Mouse (Mus musculus) embryonic facial prominence, embryonic 15.5 days (tissue): Measurements from ENCODE around the gene Myef2. TPM values are rescaled to one million over a fixed set of nuclear protein-coding genes. Genes with fewer than 3 reads are reported as not detected.

Experiments
- ATAC-seq: fragments of 200-750 bp; cut with Nextera tagmentation; 2 replicates; pipeline ENCODE4 v1.8.0; 2017; ENCODE audit warnings: low read depth, moderate TSS enrichment; ENCODE audit not compliant: insufficient number of reproducible peaks, low FRiP score, low TSS enrichment
- H3K27ac ChIP-seq: fragments of 300-500 bp; sonication (generic); replicated peaks from 2 replicates; pipeline ENCODE4 v1.5.1; 2015; ENCODE audit warnings: mild to moderate bottlenecking, inconsistent platforms
- H3K27me3 ChIP-seq: fragments of 300-500 bp; sonication (generic); 2 replicates; pipeline ENCODE4 v1.6.1; 2015; ENCODE audit warnings: inconsistent platforms
- H3K36me3 ChIP-seq: fragments of 300-500 bp; sonication (generic); 2 replicates; pipeline ENCODE4 v1.6.1; 2015; ENCODE audit warnings: mild to moderate bottlenecking, inconsistent platforms
- H3K4me1 ChIP-seq: fragments of 300-500 bp; sonication (generic); 2 replicates; pipeline ENCODE4 v1.6.1; 2015; ENCODE audit warnings: inconsistent platforms
- H3K4me2 ChIP-seq: fragments of 300-500 bp; sonication (generic); replicated peaks from 2 replicates; pipeline ENCODE4 v1.6.1; 2015; ENCODE audit warnings: mild to moderate bottlenecking, inconsistent platforms
- H3K4me3 ChIP-seq: fragments of 300-500 bp; sonication (generic); replicated peaks from 2 replicates; pipeline ENCODE4 v1.5.1; 2015; ENCODE audit warnings: mild to moderate bottlenecking, inconsistent platforms
- H3K9ac ChIP-seq: fragments of 300-500 bp; sonication (generic); 2 replicates; pipeline ENCODE4 v1.6.1; 2015; ENCODE audit warnings: inconsistent platforms
- H3K9me3 ChIP-seq: fragments of 300-500 bp; sonication (generic); replicated peaks from 2 replicates; pipeline ENCODE4 v1.6.1; 2016; ENCODE audit warnings: inconsistent platforms
- WGBS: fragments of 180-500 bp; shearing (Covaris S2); methylation state at CpG from one replicate; pipeline ENCODE4 v1.1.7; 2015; 5-methylcytosine and 5-hydroxymethylcytosine counted together
- polyA plus RNA-seq: library from polyadenylated mRNA; unstranded; fragments of >200 nt; fragmentation: Nextera tagmentation; extraction: Ambion mirVana; gene quantifications from 2 replicates; pipeline ENCODE4 v1.2.1, GENCODE M21; 2015

Gene Myef2
- polyA plus RNA-seq, 1 experiment from 2014 or later, result 79.2 TPM

- Histone ChIP-seq H3K4me1 (no peaks in the 10 kb centered on the region), H3K4me2 (no peak overlapping the region), H3K27ac (no peak overlapping the region), H3K9ac (no peak overlapping the region), H3K36me3 (no peaks in the 10 kb centered on the region), H3K4me3 (no peak overlapping the region), H3K9me3 (no peaks in the 10 kb centered on the region), H3K27me3 (no peaks in the 10 kb centered on the region)
- no peak for ATAC-seq
- WGBS, result 85% methylated on average over 7 of the region's 7 CpGs
Measured at GRCm38 (mm10) chr2:125067373-125067772, 56.1 kb downstream of the Myef2 start.

- no peaks in the 10 kb centered on the region for H3K27me3 ChIP-seq
- no peaks in the 10 kb centered on the region for H3K4me1 ChIP-seq
- H3K4me2 ChIP-seq, result no peak overlapping the region
- H3K4me3 ChIP-seq, result no peak overlapping the region
- ATAC-seq, result no peak
- no peaks in the 10 kb centered on the region for H3K9me3 ChIP-seq
- H3K27ac ChIP-seq, result no peak overlapping the region
- no peak overlapping the region for H3K9ac ChIP-seq
- 51% methylated on average over 4 of the region's 4 CpGs for WGBS
- H3K36me3 ChIP-seq, result no peaks in the 10 kb centered on the region
Measured at GRCm38 (mm10) chr2:125062944-125063343, 60.5 kb downstream of the Myef2 start.

DNA sequence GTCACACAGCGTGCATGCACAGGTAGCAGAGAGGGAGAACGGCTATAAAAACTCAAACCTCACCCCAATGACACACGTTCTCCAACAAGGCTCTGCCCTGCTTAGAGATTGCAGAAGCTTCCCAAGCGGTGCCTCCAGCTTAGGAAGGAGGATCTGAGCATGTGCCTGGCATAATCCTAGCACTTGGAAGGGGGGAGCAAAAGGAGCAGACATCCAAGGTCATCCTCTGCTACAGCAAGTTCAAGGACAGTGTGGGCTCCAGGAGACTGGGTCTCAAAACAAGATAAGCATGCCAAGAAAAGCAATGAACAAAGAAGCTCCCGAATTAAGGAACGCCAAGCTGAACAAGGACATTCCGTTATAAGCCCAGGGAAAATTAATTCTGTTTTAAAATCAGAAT is 62.0 kb downstream of the Myef2 start:
- Histone ChIP-seq H3K4me2 (no peak overlapping the region), H3K4me3 (no peak overlapping the region), H3K9me3 (no peaks in the 10 kb centered on the region), H3K27ac (no peak overlapping the region), H3K36me3 (no peaks in the 10 kb centered on the region), H3K27me3 (no peaks in the 10 kb centered on the region), H3K9ac (no peak overlapping the region), H3K4me1 (no peaks in the 10 kb centered on the region)
- no peak for ATAC-seq
- 87% methylated on average over 7 of the region's 7 CpGs for WGBS

- no peaks in the 10 kb centered on the region for H3K27me3 ChIP-seq
- ATAC-seq, result no peak
- no peaks in the 10 kb centered on the region for H3K9me3 ChIP-seq
- no peaks in the 10 kb centered on the region for H3K36me3 ChIP-seq
- H3K9ac ChIP-seq, result no peak overlapping the region
- H3K4me2 ChIP-seq, result no peak overlapping the region
- H3K4me1 ChIP-seq, result no peaks in the 10 kb centered on the region
- 38% methylated on average over 7 of the region's 7 CpGs for WGBS
- H3K4me3 ChIP-seq, result no peak overlapping the region
- H3K27ac ChIP-seq, result no peak overlapping the region
Measured at GRCm38 (mm10) chr2:125057250-125057815, 66.1 kb downstream of the Myef2 start.

- Histone ChIP-seq H3K27ac (no peak overlapping the region), H3K4me2 (no peak overlapping the region), H3K9ac (no peak overlapping the region), H3K4me1 (no peaks in the 10 kb centered on the region), H3K4me3 (no peak overlapping the region), H3K27me3 (no peaks in the 10 kb centered on the region), H3K36me3 (no peaks in the 10 kb centered on the region), H3K9me3 (no peaks in the 10 kb centered on the region)
- no peak for ATAC-seq
- 85% methylated on average over 7 of the region's 7 CpGs for WGBS
Measured at GRCm38 (mm10) chr2:125055316-125055903, 68.1 kb downstream of the Myef2 start.

Other genes with a start within 250 kb of the Myef2 start
- gene Slc24a5, start 55.5 kb downstream of the Myef2 start, polyA plus RNA-seq, result 10.8 and 11.4 TPM in 2 replicates
- not detected in 2 replicates for gene Ctxn2, start 13.0 kb upstream of the Myef2 start, polyA plus RNA-seq
- not detected in 2 replicates for gene Slc12a1, start 28.8 kb upstream of the Myef2 start, polyA plus RNA-seq
- gene Dut, start 123.5 kb upstream of the Myef2 start, polyA plus RNA-seq, result 92.7 and 105 TPM in 2 replicates